Mouse (Mus musculus): ENCODE data around the gene Sema6d. TPM values are rescaled to one million over a fixed set of nuclear protein-coding genes. Genes with fewer than 3 reads are reported as not detected.

The Sema6d gene
- total and polyA plus RNA-seq, 3 experiments: 13.8 to 16.4 (median 14.0) TPM

- 69% methylated on average over 5 of the region's 5 CpGs for WGBS
- Histone ChIP-seq H3K27me3 (ENCODE audit: control insufficient read depth, insufficient read depth, low read length) (no peaks in the 10 kb centered on the region), H3K27ac (no peak overlapping the region), H3K36me3 (ENCODE audit: control insufficient read depth, insufficient read depth, low read length) (peaks cover 4% of the 10 kb centered on the region; the same call in 1 of the 2 replicates), H3K9ac (ENCODE audit: low read depth, low read length) (no peak overlapping the region), H3K79me2 (replicated peaks; ENCODE audit: control insufficient read depth, insufficient read depth, low read length) (no peaks in the 10 kb centered on the region), H3K4me1 (ENCODE audit: control insufficient read depth, insufficient read depth, low read length) (peaks cover 5% of the 10 kb centered on the region), H3K4me3 (no peak overlapping the region)
- intact Hi-C loops (cut with DNase I): no loop called here
- no peak for DNase-seq
- no peak for TF ChIP-seq POLR2A (IDR thresholded peaks at IDR 0.05; ENCODE audit: insufficient read depth, low read depth, low read length)
- no peak for TF ChIP-seq EP300 (IDR thresholded peaks at IDR 0.05; ENCODE audit: insufficient read depth, low read depth, low read length)
- TF ChIP-seq CTCF (IDR thresholded peaks at IDR 0.05): no peak
Observed at GRCm38 (mm10) chr2:124205811-124206210, 116.0 kb downstream of the Sema6d start.

- Histone ChIP-seq H3K36me3 (ENCODE audit: control insufficient read depth, insufficient read depth, low read length) (peaks cover 4% of the 10 kb centered on the region; the same call in 1 of the 2 replicates), H3K27me3 (ENCODE audit: control insufficient read depth, insufficient read depth, low read length) (no peaks in the 10 kb centered on the region), H3K27ac (no peak overlapping the region), H3K9ac (ENCODE audit: low read depth, low read length) (no peak overlapping the region), H3K79me2 (replicated peaks; ENCODE audit: control insufficient read depth, insufficient read depth, low read length) (no peaks in the 10 kb centered on the region), H3K4me3 (no peak overlapping the region), H3K4me1 (ENCODE audit: control insufficient read depth, insufficient read depth, low read length) (peaks cover 5% of the 10 kb centered on the region)
- TF ChIP-seq EP300 (IDR thresholded peaks at IDR 0.05; ENCODE audit: insufficient read depth, low read depth, low read length): no peak
- no peak for TF ChIP-seq POLR2A (IDR thresholded peaks at IDR 0.05; ENCODE audit: insufficient read depth, low read depth, low read length)
- TF ChIP-seq CTCF (IDR thresholded peaks at IDR 0.05): no peak
- no peak for DNase-seq
- intact Hi-C loops (cut with DNase I): no loop called here
- WGBS: 18% methylated on average over 2 of the region's 2 CpGs
Observed at GRCm38 (mm10) chr2:124208251-124208650, 118.5 kb downstream of the Sema6d start.

DNA sequence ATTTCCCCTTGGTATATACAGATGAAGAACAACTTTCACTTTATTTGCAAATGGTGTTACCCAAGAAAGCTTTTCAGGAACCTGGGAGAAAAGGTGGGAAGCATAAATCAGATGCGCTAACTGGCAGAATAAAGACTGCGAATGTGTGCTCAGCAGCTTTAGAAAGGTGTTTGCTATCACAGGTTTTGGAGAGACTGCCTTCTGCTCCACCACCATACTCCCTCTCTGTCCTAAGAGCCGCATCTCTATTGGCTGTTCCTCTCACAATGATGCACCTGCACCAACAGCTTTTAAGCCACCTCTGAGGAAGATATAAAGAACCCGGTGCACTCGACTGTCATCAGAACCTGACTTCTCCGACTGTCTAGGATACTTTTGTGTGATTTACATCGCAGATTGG lies 133.8 kb downstream of the Sema6d start:
- 87% methylated on average over 7 of the region's 7 CpGs for WGBS
- no peak for DNase-seq
- intact Hi-C loops (cut with DNase I): no loop called here
- Histone ChIP-seq H3K79me2 (replicated peaks; ENCODE audit: control insufficient read depth, insufficient read depth, low read length) (no peaks in the 10 kb centered on the region), H3K9ac (ENCODE audit: low read depth, low read length) (no peak overlapping the region), H3K36me3 (ENCODE audit: control insufficient read depth, insufficient read depth, low read length) (no peaks in the 10 kb centered on the region), H3K27ac (no peak overlapping the region), H3K27me3 (ENCODE audit: control insufficient read depth, insufficient read depth, low read length) (no peaks in the 10 kb centered on the region), H3K4me1 (ENCODE audit: control insufficient read depth, insufficient read depth, low read length) (no peaks in the 10 kb centered on the region), H3K4me3 (no peak overlapping the region)
- TF ChIP-seq CTCF (IDR thresholded peaks at IDR 0.05) (no peak), EP300 (IDR thresholded peaks at IDR 0.05; ENCODE audit: insufficient read depth, low read depth, low read length) (no peak), POLR2A (IDR thresholded peaks at IDR 0.05; ENCODE audit: insufficient read depth, low read depth, low read length) (no peak)

DNA sequence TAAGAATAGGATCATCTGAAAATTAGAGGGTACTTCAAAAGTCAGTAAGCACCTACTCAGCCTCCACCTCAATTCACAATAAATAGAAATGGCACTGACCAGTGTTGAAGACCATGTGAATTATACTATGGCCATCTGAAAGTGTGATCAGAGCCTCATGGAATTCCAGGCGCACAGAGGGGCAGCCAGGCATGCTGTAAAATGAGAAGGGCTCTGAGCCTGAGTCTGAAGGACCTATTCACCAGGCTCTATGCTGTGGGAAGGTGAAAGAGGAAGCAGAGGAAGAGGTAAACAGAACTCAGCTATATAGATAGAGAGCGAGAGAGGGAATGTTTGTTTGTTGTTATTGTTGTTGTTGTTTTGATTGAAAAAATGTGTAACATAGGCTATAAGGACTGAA lies 134.6 kb downstream of the Sema6d start:
- Histone ChIP-seq H3K27me3 (ENCODE audit: control insufficient read depth, insufficient read depth, low read length) (no peaks in the 10 kb centered on the region), H3K4me3 (no peak overlapping the region), H3K4me1 (ENCODE audit: control insufficient read depth, insufficient read depth, low read length) (no peaks in the 10 kb centered on the region), H3K79me2 (replicated peaks; ENCODE audit: control insufficient read depth, insufficient read depth, low read length) (no peaks in the 10 kb centered on the region), H3K9ac (ENCODE audit: low read depth, low read length) (no peak overlapping the region), H3K27ac (no peak overlapping the region), H3K36me3 (ENCODE audit: control insufficient read depth, insufficient read depth, low read length) (no peaks in the 10 kb centered on the region)
- 84% methylated on average over 2 of the region's 2 CpGs for WGBS
- intact Hi-C loops (cut with DNase I): no loop called here
- TF ChIP-seq EP300 (IDR thresholded peaks at IDR 0.05; ENCODE audit: insufficient read depth, low read depth, low read length) (no peak), POLR2A (IDR thresholded peaks at IDR 0.05; ENCODE audit: insufficient read depth, low read depth, low read length) (no peak), CTCF (IDR thresholded peaks at IDR 0.05) (no peak)
- DNase-seq: no peak

- intact Hi-C loops (cut with DNase I): no loop called here
- no peak overlapping the region for H3K9ac ChIP-seq (ENCODE audit: low read depth, low read length)
- H3K27ac ChIP-seq: no peak overlapping the region
- H3K79me2 ChIP-seq (replicated peaks; ENCODE audit: control insufficient read depth, insufficient read depth, low read length): no peaks in the 10 kb centered on the region
- no peaks in the 10 kb centered on the region; the same call in 1 of the 2 replicates for H3K36me3 ChIP-seq (ENCODE audit: control insufficient read depth, insufficient read depth, low read length)
- no peak overlapping the region for H3K4me3 ChIP-seq
- H3K27me3 ChIP-seq (ENCODE audit: control insufficient read depth, insufficient read depth, low read length): no peaks in the 10 kb centered on the region
- no peaks in the 10 kb centered on the region; the same call in 1 of the 2 replicates for H3K4me1 ChIP-seq (ENCODE audit: control insufficient read depth, insufficient read depth, low read length)
- 71% methylated on average over 9 of the region's 9 CpGs for WGBS
- TF ChIP-seq EP300 (IDR thresholded peaks at IDR 0.05; ENCODE audit: insufficient read depth, low read depth, low read length) (no peak), POLR2A (IDR thresholded peaks at IDR 0.05; ENCODE audit: insufficient read depth, low read depth, low read length) (no peak), CTCF (IDR thresholded peaks at IDR 0.05) (no peak)
- DNase-seq: no peak
Observed at GRCm38 (mm10) chr2:124234636-124235221, 145.0 kb downstream of the Sema6d start.

DNA sequence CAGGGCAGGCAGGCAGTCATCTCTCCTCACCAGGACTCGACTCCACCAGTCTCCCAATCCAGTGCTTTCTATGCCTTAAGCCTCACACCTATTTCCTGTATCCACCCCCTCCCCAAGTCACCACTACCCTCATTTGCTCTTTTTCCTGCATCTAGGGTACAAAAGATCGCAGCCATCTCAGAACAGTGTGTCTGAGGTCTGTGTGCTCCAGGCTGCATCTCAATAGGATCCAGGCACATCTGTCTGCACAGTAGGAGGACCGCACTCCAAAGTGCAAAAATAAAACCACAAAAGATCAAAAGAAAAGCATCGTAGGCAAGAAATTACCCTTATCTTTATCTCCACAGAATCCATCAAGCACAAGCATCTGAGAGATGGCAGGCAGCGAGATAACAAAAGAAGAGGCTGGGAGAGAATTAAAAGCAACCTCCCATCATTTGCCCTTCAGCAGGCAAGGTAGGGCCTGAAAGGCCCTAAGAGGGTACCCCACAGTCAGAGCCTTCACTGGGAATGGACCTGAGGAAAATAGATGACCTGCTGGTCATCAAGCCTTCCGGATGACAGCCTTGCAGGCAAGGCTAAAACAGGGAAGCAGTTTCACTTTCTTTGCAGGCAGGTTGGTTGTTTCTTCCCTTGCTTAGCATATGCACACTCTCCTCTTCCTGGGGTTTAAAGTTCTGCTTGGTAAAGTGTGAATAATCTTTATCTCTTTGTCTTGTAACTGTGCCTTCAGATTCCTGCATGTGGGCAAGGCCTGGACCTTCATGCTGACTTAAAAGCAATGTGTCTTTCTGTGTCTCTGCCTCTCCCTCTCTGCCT lies 145.7 kb downstream of the Sema6d start:
- intact Hi-C loops (cut with DNase I): no loop called here
- no peak for DNase-seq
- Histone ChIP-seq H3K79me2 (replicated peaks; ENCODE audit: control insufficient read depth, insufficient read depth, low read length) (no peaks in the 10 kb centered on the region), H3K27me3 (ENCODE audit: control insufficient read depth, insufficient read depth, low read length) (no peaks in the 10 kb centered on the region), H3K4me1 (ENCODE audit: control insufficient read depth, insufficient read depth, low read length) (no peaks in the 10 kb centered on the region; the same call in 1 of the 2 replicates), H3K27ac (no peak overlapping the region), H3K36me3 (ENCODE audit: control insufficient read depth, insufficient read depth, low read length) (no peaks in the 10 kb centered on the region; the same call in 1 of the 2 replicates), H3K4me3 (no peak overlapping the region), H3K9ac (ENCODE audit: low read depth, low read length) (no peak overlapping the region)
- TF ChIP-seq POLR2A (IDR thresholded peaks at IDR 0.05; ENCODE audit: insufficient read depth, low read depth, low read length): no peak
- no peak for TF ChIP-seq CTCF (IDR thresholded peaks at IDR 0.05)
- TF ChIP-seq EP300 (IDR thresholded peaks at IDR 0.05; ENCODE audit: insufficient read depth, low read depth, low read length): no peak
- WGBS: 76% methylated on average over 6 of the region's 6 CpGs
